Mouse (Mus musculus) thymus, adult 2 months (tissue): ENCODE data around the gene Mrpl51.

Source experiments
- CTCF ChIP-seq: fragments of 200-500 bp; IDR thresholded peaks from 2 replicates; pipeline ENCODE4 v1.5.1; 2012; ENCODE audit warnings: mild to moderate bottlenecking, control low read depth, low read length, moderate library complexity, borderline replicate concordance; ENCODE audit not compliant: control insufficient read depth, poor library complexity, insufficient read depth; ENCODE audit errors: extremely low read depth
- POLR2A ChIP-seq: fragments of 200-500 bp; IDR thresholded peaks from 2 replicates; pipeline ENCODE4 v1.6.1; 2012; ENCODE audit warnings: mild to moderate bottlenecking, low read length, control low read depth, moderate library complexity; ENCODE audit not compliant: control insufficient read depth, poor library complexity, insufficient read depth; ENCODE audit errors: extremely low read depth

- TF ChIP-seq POLR2A (0 out of 2 replicates have a peak, but pooled peaks have one; percentile 55), CTCF (no peak; the same call in 1 of the 2 replicates)
Observed at GRCm38 (mm10) chr6:125145001-125145400, 46.6 kb upstream of the Mrpl51 start, which contains the start of gene Iffo1.
